Mouse (Mus musculus) myocyte (in vitro differentiated cells): ENCODE measurements around the gene Trem1.

Source experiments
- CEBPB ChIP-seq: IDR thresholded peaks from 2 replicates; pipeline ENCODE4 v1.6.1; 2011; ENCODE audit warnings: mild to moderate bottlenecking, moderate library complexity; ENCODE audit not compliant: poor library complexity, insufficient read depth, severe bottlenecking
- MAX ChIP-seq: IDR thresholded peaks from one replicate; pipeline ENCODE4 v1.6.1; 2011; ENCODE audit warnings: low read depth, mild to moderate bottlenecking, control low read depth
- MYOD1 ChIP-seq, 3 experiments: IDR thresholded peaks; one replicate each; pipeline ENCODE4 v1.6.1; 2011; ENCODE audit warnings: control low read depth in 2 of 3, low read depth in 2 of 3, mild to moderate bottlenecking in 2 of 3, moderate library complexity in 1 of 3; ENCODE audit not compliant: insufficient read length in 2 of 3, control insufficient read depth in 1 of 3
- POLR2A ChIP-seq: IDR thresholded peaks from one replicate; pipeline ENCODE4 v1.6.1; 2011; ENCODE audit warnings: low read depth, mild to moderate bottlenecking, control low read depth, moderate library complexity; ENCODE audit not compliant: insufficient read length
- POLR2AphosphoS2 ChIP-seq: IDR thresholded peaks from one replicate; pipeline ENCODE4 v1.6.1; 2011; ENCODE audit warnings: low read depth, control low read depth; ENCODE audit not compliant: insufficient read length
- SRF ChIP-seq: IDR thresholded peaks from one replicate; pipeline ENCODE4 v1.6.1; 2011; ENCODE audit warnings: low read depth; ENCODE audit not compliant: control insufficient read depth, insufficient read length
- TCF12 ChIP-seq: IDR thresholded peaks from one replicate; pipeline ENCODE4 v1.6.1; 2011; ENCODE audit warnings: mild to moderate bottlenecking, control low read depth; ENCODE audit not compliant: poor library complexity, insufficient read depth, severe bottlenecking
- USF1 ChIP-seq: IDR thresholded peaks from one replicate; pipeline ENCODE4 v1.6.1; 2011; ENCODE audit warnings: low read depth, mild to moderate bottlenecking, control low read depth, moderate library complexity

DNA sequence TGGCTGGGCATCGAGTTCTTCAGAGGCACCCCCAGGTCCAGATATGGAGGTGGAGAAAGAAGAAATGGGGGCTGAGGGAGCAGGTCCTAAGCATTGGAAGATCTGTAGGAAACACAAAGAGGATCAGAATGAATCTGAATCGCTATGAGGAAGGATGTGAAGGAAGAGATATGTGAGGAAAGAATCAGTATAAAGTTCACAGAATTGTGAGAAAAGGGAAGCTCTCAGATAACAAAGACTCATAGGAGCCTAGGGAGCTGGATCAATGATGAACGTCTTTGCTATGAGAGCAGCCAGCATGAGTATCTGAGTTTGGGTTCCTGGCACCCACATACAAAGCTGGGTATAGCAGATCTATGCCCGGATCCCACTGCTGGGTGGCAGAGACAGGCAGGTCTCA, 37.3 kb downstream of the Trem1 start:
- TF ChIP-seq USF1 (no peak), POLR2A (no peak), MAX (no peak), CEBPB (no peak), SRF (no peak), POLR2AphosphoS2 (no peak), TCF12 (no peak), MYOD1 (IDR thresholded peaks at IDR 0.05; ENCODE audit: control insufficient read depth in 1 of 3, insufficient read length in 2 of 3, low read depth in 2 of 3) (no peak)
